In the genomic region with DNA sequence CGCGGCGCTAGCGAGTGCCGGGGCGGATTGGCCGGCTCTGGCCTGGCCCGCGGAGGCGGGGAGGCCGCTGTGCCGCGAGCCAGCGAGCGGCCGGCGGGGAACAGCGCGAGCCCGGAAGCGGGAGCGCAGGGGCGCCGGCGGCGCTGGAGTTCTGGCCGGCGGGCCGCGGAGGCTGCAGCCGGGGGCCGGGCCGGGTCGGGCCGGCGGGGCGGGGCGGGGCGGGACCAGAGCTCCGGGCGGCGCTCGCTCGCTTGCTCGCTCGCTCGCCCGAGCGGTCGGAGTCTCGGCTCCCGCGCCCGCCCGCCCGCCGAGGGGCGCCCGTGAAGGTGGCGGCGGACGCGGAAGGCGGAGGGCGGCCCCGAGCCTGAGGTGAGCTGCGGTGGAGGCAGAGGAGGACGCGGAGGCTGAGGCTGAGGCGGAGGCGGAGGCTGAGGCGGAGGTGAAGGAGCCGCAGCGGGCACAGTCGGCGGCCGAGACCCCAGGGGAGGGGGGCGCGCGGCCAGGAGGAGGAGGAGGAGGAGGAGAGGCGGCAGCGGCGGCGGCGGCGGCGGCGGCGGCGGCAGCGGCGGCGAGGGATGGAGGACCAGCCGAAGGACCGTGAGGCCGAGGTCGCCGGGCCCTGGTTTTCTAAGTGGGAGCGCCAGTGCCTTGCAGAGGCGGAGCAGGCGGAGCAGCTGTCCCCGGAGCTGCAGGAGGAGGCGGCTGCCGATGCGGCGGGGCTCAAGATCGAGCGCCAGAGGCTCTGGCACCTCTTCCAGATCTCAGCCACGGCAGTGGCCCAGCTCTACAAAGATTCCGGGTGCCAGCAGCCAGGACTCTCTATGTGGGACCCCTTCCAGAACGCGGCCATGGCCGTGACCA, we compare ENCODE assay signal across 8 mouse cellular contexts. TPM values are rescaled to one million over a fixed set of nuclear protein-coding genes. Genes with fewer than 3 reads are reported as not detected.
DNase-seq lines count a peak whose midpoint lies in the region; ATAC-seq and TF ChIP-seq lines count a peak whose summit lies in the region.

No protein-coding gene starts in this region.

- H3K27ac ChIP-seq in hindbrain, embryonic 13.5 days = peak overlapping the region; percentile 82
- H3K27ac ChIP-seq in lung, postnatal 0 days (ENCODE audit: low read length) = no peak overlapping the region

- ATAC-seq in hindbrain, embryonic 13.5 days (ENCODE audit: low FRiP score) = peak; percentile 92
- ATAC-seq in lung, postnatal 0 days = peak; percentile 97

- peak overlapping the region; percentile 75 for H3K9ac ChIP-seq in hindbrain, embryonic 13.5 days
- H3K9ac ChIP-seq in lung, postnatal 0 days (replicated peaks; ENCODE audit: low read depth) = no peak overlapping the region

- no peaks in the 10 kb centered on the region for H3K36me3 ChIP-seq in hindbrain, embryonic 13.5 days
- H3K36me3 ChIP-seq in lung, postnatal 0 days (ENCODE audit: insufficient read depth, low read length) = no peaks in the 10 kb centered on the region

- no peak for TF ChIP-seq CTCF in lung, postnatal 0 days (IDR thresholded peaks at IDR 0.05)

- H3K4me2 ChIP-seq in hindbrain, embryonic 13.5 days = peak overlapping the region; percentile 56
- peak overlapping the region; percentile 75 for H3K4me2 ChIP-seq in lung, postnatal 0 days (replicated peaks; ENCODE audit: low read depth, low read length)

- no peaks in the 10 kb centered on the region for H3K9me3 ChIP-seq in hindbrain, embryonic 13.5 days
- no peaks in the 10 kb centered on the region for H3K9me3 ChIP-seq in lung, postnatal 0 days (ENCODE audit: low read length)

- H3K4me3 ChIP-seq in hindbrain, embryonic 13.5 days = peak overlapping the region; percentile 55
- H3K4me3 ChIP-seq in lung, postnatal 0 days (ENCODE audit: low read depth, low read length) = peak overlapping the region; percentile 42

- peaks cover 7% of the 10 kb centered on the region; the same call in 1 of the 2 replicates for H3K4me1 ChIP-seq in hindbrain, embryonic 13.5 days (replicated peaks)
- H3K4me1 ChIP-seq in lung, postnatal 0 days (ENCODE audit: insufficient read depth, low read depth, low read length) = no peaks in the 10 kb centered on the region

- no peaks in the 10 kb centered on the region for H3K27me3 ChIP-seq in hindbrain, embryonic 13.5 days
- H3K27me3 ChIP-seq in lung, postnatal 0 days (replicated peaks; ENCODE audit: insufficient read depth, low read length) = no peaks in the 10 kb centered on the region

- WGBS in hindbrain, embryonic 13.5 days = 23% methylated on average over 45 of the region's 113 CpGs
- WGBS in lung, postnatal 0 days = 15% methylated on average over 15 of the region's 113 CpGs

- no peak for TF ChIP-seq EP300 in lung, postnatal 0 days (IDR thresholded peaks at IDR 0.05)

- DNase-seq in adrenal gland, adult 18-20 months (ENCODE audit: low spot score in 2 of 2) = peak; percentile 27 to 32
- peak; percentile 59 to 67 for DNase-seq in cerebellum, postnatal 10 days
- peak; percentile 10 to 22 for DNase-seq in frontal cortex, postnatal 36 days (ENCODE audit: low spot score in 2 of 2)
- DNase-seq in layer of hippocampus, postnatal 14 days (ENCODE audit: low spot score in 2 of 2) = peak; percentile 29 to 31
- peak; percentile 52 for DNase-seq in lung, postnatal 0 days (ENCODE audit: low spot score)
- DNase-seq in retina, postnatal 7 days (ENCODE audit: low read depth, low spot score) = peak; percentile 16
- no peak for DNase-seq in c-Kit-positive CD71-positive TER-119-positive erythroid progenitor cells, embryonic 14.5 days (ENCODE audit: low spot score)

RNA-seq across cellular contexts. Expression of gene Gm7073, which starts 8.6 kb away (rescaled TPM):
- total RNA-seq in adrenal gland, adult 18-20 months (2021) = not detected
- polyA plus RNA-seq in hindbrain, embryonic 13.5 days (2015; fragmentation: Nextera tagmentation; extraction: Ambion mirVana) = not detected in 2 replicates
- not detected for total RNA-seq in layer of hippocampus, postnatal 14 days (2021)
- polyA plus RNA-seq in lung, postnatal 0 days (2015; fragmentation: Nextera tagmentation; extraction: Ambion mirVana) = not detected in 2 replicates

RNA-seq across cellular contexts. Expression of gene Atp11c, which starts 44.8 kb away (rescaled TPM):
- total RNA-seq in adrenal gland, adult 18-20 months (2021) = 10 to 100 TPM; 13.0 to 15.9 TPM
- polyA plus RNA-seq in hindbrain, embryonic 13.5 days (2015; fragmentation: Nextera tagmentation; extraction: Ambion mirVana) = 14.3 and 14.8 TPM in 2 replicates
- 10 to 100 TPM; 13.1 to 13.5 TPM for total RNA-seq in layer of hippocampus, postnatal 14 days (2021)
- polyA plus RNA-seq in lung, postnatal 0 days (2015; fragmentation: Nextera tagmentation; extraction: Ambion mirVana) = 4.5 and 5.1 TPM in 2 replicates
